Mouse (Mus musculus) spleen, adult 2 months (tissue): Measurements from ENCODE around the gene Nppb. TPM values are rescaled to one million over a fixed set of nuclear protein-coding genes. Genes with fewer than 3 reads are reported as not detected.
A peak's percentile ranks its signal among the peaks of the same experiment; 100 is the strongest.

Source experiments
- DNase-seq, 2 experiments: peaks; one replicate each; pipeline versions ENCODE4 v3.0.0 to v3.0.0-alpha.2; 2012 to 2021; ENCODE audit warnings: low spot score in 2 of 2, low read depth in 1 of 2
- H3K27ac ChIP-seq: fragments of 200-500 bp; 2 replicates; pipeline ENCODE4 v1.5.1; 2012; ENCODE audit warnings: low read length, inconsistent platforms; ENCODE audit not compliant: insufficient read depth
- H3K27me3 ChIP-seq: fragments of 200-500 bp; 2 replicates; pipeline ENCODE4 v1.6.1; 2012; ENCODE audit warnings: mild to moderate bottlenecking, moderate library complexity, low read length, inconsistent platforms; ENCODE audit not compliant: control insufficient read depth, insufficient read depth
- H3K36me3 ChIP-seq: fragments of 200-500 bp; 2 replicates; pipeline ENCODE4 v1.6.1; 2012; ENCODE audit warnings: mild to moderate bottlenecking, low read length, inconsistent platforms; ENCODE audit not compliant: control insufficient read depth, insufficient read depth
- H3K4me1 ChIP-seq: fragments of 200-500 bp; 2 replicates; pipeline ENCODE4 v1.6.1; 2011; ENCODE audit warnings: inconsistent platforms; ENCODE audit not compliant: control insufficient read depth, insufficient read depth, insufficient read length
- H3K4me3 ChIP-seq: fragments of 200-500 bp; 2 replicates; pipeline ENCODE4 v1.5.1; 2011; ENCODE audit warnings: mild to moderate bottlenecking, inconsistent platforms; ENCODE audit not compliant: insufficient read depth, insufficient read length; ENCODE audit errors: extremely low read depth
- CTCF ChIP-seq: fragments of 200-500 bp; IDR thresholded peaks from 2 replicates; pipeline ENCODE4 v1.5.1; 2011; ENCODE audit warnings: mild to moderate bottlenecking, inconsistent platforms; ENCODE audit not compliant: insufficient read depth, insufficient read length, insufficient replicate concordance; ENCODE audit errors: extremely low read depth
- POLR2A ChIP-seq: fragments of 200-500 bp; IDR thresholded peaks from 2 replicates; pipeline ENCODE4 v1.6.1; 2011; ENCODE audit warnings: low read depth, low read length, inconsistent platforms
- WGBS: fragments of 180-500 bp; shearing (Covaris S2); methylation state at CpG from one replicate; pipeline ENCODE4 v1.1.7; 2018; 5-methylcytosine and 5-hydroxymethylcytosine counted together
- polyA plus RNA-seq: library from polyadenylated mRNA; depleted of rRNA; stranded (reverse); fragments of >200 nt; gene quantifications from 2 replicates; pipeline ENCODE4 v1.2.3, GENCODE M21; 2012; rRNA removed

Nppb gene
- polyA plus RNA-seq: not detected in 2 replicates

DNA sequence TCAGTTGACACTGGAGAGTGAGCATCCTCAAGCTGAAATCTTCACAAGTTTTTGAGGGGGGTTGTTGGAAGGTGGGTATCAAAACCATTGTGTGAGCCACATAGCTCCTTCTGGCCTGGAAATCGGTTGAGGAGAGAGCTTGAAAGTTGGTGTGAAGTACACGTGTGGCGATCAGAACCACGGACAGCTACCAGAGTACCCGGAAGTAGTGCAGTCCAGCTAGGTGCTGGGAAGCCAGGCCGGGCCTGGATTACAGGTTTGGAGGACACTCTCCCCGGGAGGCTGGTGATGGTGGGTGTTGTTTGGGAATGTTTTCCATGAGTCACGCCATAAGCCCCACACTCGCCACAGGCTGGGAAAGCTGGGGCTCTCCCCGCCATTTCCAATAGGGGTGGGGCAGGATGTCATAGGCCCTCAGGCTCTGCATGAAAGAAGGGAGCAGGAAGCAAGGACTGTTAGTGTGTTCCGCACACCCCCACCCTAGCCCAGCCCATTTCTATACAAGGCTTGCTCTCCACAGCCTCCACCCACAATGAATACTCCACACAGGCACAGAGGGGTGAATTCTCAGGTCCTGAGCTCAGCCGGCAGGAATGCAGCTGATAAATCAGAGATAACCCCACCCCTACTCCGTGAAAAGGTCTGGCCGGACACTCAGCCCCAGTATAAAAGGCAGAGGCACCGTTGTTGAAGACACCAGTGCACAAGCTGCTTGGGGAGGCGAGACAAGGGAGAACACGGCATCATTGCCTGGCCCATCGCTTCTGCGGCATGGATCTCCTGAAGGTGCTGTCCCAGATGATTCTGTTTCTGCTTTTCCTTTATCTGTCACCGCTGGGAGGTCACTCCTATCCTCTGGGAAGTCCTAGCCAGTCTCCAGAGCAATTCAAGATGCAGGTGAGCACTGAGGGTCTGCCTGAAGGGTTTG, at the start of gene Nppb:
Gene Nppb (plus strand): TSS at position 584 of the 928 bp plus-strand sequence.
- H3K4me3 ChIP-seq: no peak within 1 kb of the TSS
- H3K36me3 ChIP-seq: no peaks in the 10 kb centered on the region
- DNase-seq: no peak
- no peaks in the 10 kb centered on the region for H3K4me1 ChIP-seq
- no peak within 1 kb of the TSS for H3K27ac ChIP-seq
- H3K27me3 ChIP-seq: no peaks in the 10 kb centered on the region
- TF ChIP-seq POLR2A: no peak
- no peak for TF ChIP-seq CTCF
- WGBS: 31% methylated on average over 20 of the region's 20 CpGs

DNA sequence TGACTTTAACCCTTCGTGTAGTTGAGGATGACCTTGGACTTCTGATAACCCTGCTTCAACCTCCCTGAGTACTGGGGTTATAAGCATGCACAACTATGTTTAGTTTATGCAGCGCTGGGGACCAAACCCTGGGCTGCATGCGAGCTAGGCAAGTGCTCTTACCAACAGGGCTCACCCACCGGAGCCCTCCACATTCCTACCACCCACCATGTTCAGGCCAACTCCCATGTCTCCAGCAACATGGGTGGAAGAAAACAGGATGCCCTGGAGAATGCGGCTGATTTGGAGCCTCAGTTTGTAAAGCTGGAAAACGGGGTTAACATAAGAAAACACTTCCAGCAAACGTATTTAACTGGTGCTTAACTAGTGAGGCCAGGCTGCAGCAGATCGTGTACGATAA, 49.7 kb upstream of the Nppb start:
- no peak for DNase-seq
- 36% methylated on average over 9 of the region's 9 CpGs for WGBS
- peaks cover 5% of the 10 kb centered on the region; the same call in 1 of the 2 replicates for H3K4me1 ChIP-seq
- H3K27ac ChIP-seq: no peak overlapping the region
- H3K4me3 ChIP-seq: peak overlapping the region; percentile 97
- H3K27me3 ChIP-seq: no peaks in the 10 kb centered on the region
- no peaks in the 10 kb centered on the region for H3K36me3 ChIP-seq
- no peak for TF ChIP-seq POLR2A
- no peak for TF ChIP-seq CTCF

DNA sequence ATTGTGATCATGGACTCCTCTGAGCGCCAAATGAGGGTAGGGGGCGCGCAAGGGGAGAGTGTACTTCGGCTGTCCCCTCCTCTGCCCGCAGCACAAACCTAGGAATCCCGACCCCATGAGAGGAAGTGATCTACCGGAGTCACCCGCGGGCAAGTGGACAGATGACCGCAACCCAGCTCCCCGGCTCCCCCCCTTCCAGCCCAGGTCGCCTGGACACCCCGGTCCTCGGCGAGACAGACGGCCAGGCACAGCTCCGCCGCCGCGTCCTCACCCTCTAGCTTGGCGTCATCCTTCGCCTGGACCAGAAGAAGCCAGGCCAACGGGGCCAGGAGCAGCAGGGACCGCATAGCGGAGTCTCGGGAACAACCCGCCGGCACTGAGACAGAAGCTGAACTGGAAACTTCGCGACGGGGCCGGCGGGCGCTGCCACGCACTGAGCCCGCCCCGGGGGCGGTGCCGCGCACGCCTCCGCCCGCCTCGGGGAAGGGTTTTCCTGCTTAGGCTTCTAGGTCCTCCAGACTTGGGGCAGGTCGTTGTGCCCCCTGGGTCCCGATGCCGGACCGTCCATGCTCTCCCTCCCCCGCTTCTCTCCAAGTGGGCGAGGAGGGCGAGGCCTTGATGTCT, 49.1 kb upstream of the Nppb start, which contains the start of gene Plod1:
Gene Plod1 (minus strand): TSS at position 437 of the 624 bp plus-strand sequence.
- peak; percentile 21 to 76 for DNase-seq
- Histone ChIP-seq H3K36me3 (no peaks in the 10 kb centered on the region), H3K27ac (peak within 1 kb of the TSS; percentile 60; the same call in 1 of the 2 replicates), H3K4me3 (peak within 1 kb of the TSS; percentile 97), H3K4me1 (peaks cover 6% of the 10 kb centered on the region; the same call in 1 of the 2 replicates), H3K27me3 (no peaks in the 10 kb centered on the region)
- TF ChIP-seq POLR2A (no peak), CTCF (no peak)
- 2% methylated on average over 51 of the region's 51 CpGs for WGBS

DNA sequence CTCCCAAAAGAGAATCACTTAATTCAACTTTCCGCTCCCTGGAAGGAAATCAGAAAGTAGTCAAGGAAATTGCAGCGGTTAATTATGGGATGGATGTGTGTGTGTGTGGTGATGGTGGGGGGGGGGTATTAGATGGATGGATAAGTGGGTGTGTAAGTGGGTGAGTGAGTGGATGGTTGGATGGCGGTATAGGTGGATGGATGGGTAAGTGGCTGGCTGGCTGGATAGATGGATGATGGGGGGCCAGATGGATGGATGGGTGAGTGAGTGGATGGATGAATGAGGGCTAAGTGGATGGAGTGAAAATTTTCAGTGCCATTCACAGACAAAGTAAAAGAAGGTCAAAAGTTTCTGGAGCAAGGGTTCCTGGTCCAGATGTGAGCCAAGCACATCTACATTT, 48.6 kb upstream of the Nppb start:
- DNase-seq: no peak
- H3K36me3 ChIP-seq: no peaks in the 10 kb centered on the region
- H3K27me3 ChIP-seq: no peaks in the 10 kb centered on the region
- H3K4me1 ChIP-seq: peaks cover 12% of the 10 kb centered on the region
- H3K4me3 ChIP-seq: peak overlapping the region; percentile 97; the same call in 1 of the 2 replicates
- TF ChIP-seq CTCF (no peak), POLR2A (no peak)
- 39% methylated on average over 3 of the region's 3 CpGs for WGBS
- no peak overlapping the region for H3K27ac ChIP-seq

DNA sequence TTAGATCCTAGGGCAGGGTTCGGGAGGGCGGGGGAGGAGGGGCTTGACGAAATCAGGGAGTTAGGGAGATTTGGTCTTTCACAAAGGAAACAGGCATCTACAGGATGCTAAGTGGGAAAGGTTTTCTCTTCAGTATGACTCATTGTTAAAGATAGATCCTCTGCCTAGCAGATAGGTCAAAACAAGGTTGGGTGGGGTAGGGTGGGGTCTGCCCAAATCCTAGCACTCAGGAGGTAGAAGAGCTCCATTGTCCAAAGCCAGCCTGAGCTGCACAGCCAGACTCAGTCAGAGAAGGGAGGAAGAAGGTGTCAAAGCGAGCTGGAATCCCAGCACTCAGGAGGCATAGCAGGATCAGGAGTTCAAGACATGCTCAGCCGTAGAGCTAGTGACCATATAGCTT, 48.1 kb upstream of the Nppb start:
- Histone ChIP-seq H3K27me3 (no peaks in the 10 kb centered on the region), H3K36me3 (no peaks in the 10 kb centered on the region), H3K4me3 (no peak overlapping the region), H3K4me1 (peaks cover 16% of the 10 kb centered on the region), H3K27ac (no peak overlapping the region)
- DNase-seq: no peak
- TF ChIP-seq POLR2A (no peak), CTCF (no peak)
- WGBS: 94% methylated on average over 5 of the region's 5 CpGs

DNA sequence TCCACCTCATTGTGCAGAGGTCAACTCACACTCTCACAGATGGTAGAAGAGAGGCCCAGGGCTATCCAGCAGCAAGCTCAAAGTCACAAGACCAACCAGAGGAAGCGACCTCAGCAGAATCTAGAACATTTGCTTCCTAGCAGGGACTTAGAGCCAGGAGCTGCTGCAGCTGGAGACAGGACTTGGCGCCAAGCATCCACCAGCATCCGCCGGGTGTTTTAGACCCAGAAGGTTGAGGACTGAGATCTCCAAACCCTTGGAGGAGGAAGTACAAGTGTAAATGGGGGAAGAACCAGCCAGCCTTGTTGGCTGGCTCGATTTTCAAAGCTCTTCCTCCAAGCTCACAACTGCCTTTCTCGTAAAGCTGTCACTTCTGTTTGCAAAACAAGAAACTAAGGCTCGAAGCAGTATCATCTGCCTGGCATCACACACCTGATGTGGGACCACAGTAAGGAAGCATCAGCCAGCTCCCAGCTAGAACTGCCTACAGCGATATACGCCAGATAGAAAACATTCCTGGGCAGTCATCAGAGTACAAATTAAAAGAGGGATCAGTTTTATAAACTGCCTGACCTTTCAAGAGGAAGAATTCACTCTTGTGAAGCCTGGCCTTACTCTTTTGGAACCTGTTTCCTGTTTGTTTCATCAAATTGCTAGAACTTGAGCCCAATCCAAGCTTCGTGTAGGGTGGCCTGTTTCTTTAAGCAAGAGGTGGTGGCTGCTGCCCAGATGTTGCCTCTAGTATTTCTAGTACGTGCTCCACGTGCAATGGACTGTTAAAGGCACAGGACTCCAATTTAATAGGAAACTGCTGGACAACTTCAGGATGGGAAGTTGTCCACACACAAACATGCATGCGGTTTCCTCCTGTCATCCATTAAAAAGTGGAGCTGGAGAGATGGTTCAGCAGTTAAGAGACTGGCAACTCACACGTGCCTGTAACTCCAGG, 47.2 kb upstream of the Nppb start:
- TF ChIP-seq CTCF (no peak), POLR2A (no peak)
- no peaks in the 10 kb centered on the region for H3K36me3 ChIP-seq
- no peak overlapping the region for H3K4me3 ChIP-seq
- no peak for DNase-seq
- H3K4me1 ChIP-seq: peaks cover 24% of the 10 kb centered on the region
- no peaks in the 10 kb centered on the region for H3K27me3 ChIP-seq
- H3K27ac ChIP-seq: peak overlapping the region; percentile 33
- 42% methylated on average over 14 of the region's 14 CpGs for WGBS
